Mouse (Mus musculus) myocyte (in vitro differentiated cells): ENCODE results near the gene Sla2.

Source experiments
- POLR2A ChIP-seq: IDR thresholded peaks from one replicate; pipeline ENCODE4 v1.6.1; 2011; ENCODE audit warnings: low read depth, mild to moderate bottlenecking, control low read depth, moderate library complexity; ENCODE audit not compliant: insufficient read length
- SRF ChIP-seq: IDR thresholded peaks from one replicate; pipeline ENCODE4 v1.6.1; 2011; ENCODE audit warnings: low read depth; ENCODE audit not compliant: control insufficient read depth, insufficient read length

DNA sequence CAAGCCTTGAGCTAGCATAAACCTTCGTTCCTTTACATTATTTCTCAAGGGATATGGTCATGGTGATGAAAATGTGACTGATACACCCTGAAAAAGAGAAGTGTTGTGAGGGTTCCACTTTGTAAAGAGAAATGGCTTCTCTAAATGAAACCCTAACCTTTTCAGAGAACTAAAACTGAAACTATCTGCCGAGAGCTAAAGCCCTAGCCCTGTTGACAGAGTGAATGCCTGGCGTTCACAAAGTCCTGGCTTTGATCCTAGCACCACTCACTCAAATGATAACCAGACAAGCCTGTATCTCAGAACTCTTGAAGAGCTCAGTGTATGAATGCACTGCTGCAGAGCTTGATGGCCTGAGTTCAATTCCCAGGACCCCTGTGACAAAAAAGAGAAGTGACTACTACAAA is 29.6 kb downstream of the Sla2 start:
- TF ChIP-seq SRF (no peak), POLR2A (no peak)
